Mouse (Mus musculus) ES-E14 (cell line): ENCODE measurements around the gene Nsun2.

ENCODE experiments used
- CHD2 ChIP-seq: IDR thresholded peaks from 2 replicates; pipeline ENCODE4 v1.6.1; 2014; ENCODE audit warnings: mild to moderate bottlenecking, low read depth, low read length, inconsistent platforms
- MAFK ChIP-seq: IDR thresholded peaks from 2 replicates; pipeline ENCODE4 v1.6.1; 2014; ENCODE audit warnings: mild to moderate bottlenecking, low read depth, low read length, inconsistent platforms; ENCODE audit not compliant: insufficient read depth
- ZNF384 ChIP-seq: IDR thresholded peaks from 2 replicates; pipeline ENCODE4 v1.6.1; 2012; ENCODE audit warnings: low read depth, low read length, inconsistent platforms

DNA sequence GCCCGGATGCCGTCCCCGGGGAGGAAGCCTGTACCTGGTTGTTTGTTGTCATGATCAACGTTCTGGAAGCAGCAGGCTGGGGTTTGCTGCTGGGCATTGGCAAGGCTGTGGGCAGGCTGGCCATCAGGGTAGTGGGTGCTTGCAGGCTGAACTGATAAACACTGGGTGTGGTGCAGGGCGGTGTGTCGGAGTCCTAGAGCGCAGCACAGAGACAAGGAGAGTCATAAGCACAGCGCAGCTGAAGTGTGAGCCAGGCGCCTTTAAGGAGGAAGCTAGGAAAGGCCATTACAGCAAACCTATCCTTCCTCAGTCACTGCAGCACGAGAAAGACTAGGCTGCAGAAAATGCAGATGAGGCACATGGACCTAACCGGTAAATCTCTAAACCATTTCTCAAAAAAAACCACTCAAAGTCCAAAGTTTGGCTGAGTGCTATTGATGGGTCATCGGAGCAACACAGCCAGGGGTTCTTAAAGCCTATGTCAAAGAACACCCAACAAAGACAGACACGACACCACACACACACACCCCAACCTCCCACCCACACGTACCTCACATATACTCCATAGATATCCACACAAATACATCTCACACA is 31.3 kb upstream of the Nsun2 start:
- TF ChIP-seq MAFK (no peak), ZNF384 (no peak), CHD2 (no peak)
